Mouse (Mus musculus): ENCODE data around the gene Csrp3. TPM values are rescaled to one million over a fixed set of nuclear protein-coding genes. Genes with fewer than 3 reads are reported as not detected.

Gene Csrp3
- polyA plus RNA-seq, 1 experiment from 2014 or later, result 14.4 TPM

DNA sequence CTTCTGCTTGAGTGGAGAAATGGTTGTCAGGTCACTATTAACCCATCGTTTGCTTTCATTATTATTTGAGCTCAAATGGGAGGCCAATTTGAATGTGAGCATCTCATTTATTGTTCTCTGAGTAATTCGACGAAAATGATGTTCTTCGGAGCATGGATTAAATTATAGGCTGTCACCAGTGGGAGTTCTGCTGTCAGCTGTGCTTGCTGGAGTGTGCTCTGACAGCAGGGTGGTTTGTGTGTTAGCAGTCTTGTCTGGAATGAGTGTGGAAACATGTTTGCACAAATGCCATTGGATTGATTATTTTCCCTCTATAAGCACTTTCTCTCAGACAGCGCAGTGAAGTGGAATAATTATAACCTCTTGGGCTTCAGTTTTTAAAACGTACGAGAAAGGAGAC, 44.5 kb downstream of the Csrp3 start:
- 85% methylated on average over 7 of the region's 7 CpGs for WGBS
- DNase-seq (ENCODE audit: low spot score), result no peak

DNA sequence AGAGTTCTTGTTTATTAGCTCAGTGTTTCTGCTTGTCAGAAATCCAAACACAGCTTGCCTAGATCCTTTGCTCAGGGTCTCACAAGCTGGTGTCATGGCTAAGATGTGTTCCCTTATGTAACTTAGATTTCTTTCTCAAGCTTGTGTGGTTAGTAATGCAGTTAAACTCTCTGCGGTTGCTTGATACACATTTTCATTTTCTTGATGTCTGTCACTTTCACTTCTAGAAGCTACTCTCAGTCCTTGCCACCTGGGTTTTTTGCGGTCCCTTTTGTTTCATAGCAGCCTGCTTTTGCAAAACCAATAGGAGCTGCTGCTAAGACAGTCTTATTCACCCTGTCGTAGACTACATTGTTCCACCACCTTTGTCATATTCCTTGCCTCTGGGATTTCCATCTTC, 52.7 kb downstream of the Csrp3 start:
- WGBS, result 85% methylated on average over 3 of the region's 3 CpGs
- no peak for DNase-seq (ENCODE audit: low spot score)
- ATAC-seq (replicated peaks; ENCODE audit: low FRiP score), result no peak
- no peaks in the 10 kb centered on the region for H3K27me3 ChIP-seq (replicated peaks; ENCODE audit: control insufficient read depth, insufficient read depth, low read length)
- H3K9ac ChIP-seq (ENCODE audit: low read depth, low read length), result no peak overlapping the region
- H3K4me3 ChIP-seq (ENCODE audit: low read depth, low read length), result no peak overlapping the region
- peaks cover 7% of the 10 kb centered on the region for H3K4me1 ChIP-seq (replicated peaks; ENCODE audit: control insufficient read depth, insufficient read depth, low read length)
- H3K9me3 ChIP-seq (ENCODE audit: control insufficient read depth, low read length), result no peaks in the 10 kb centered on the region
- H3K36me3 ChIP-seq (ENCODE audit: control insufficient read depth, insufficient read depth, low read length), result peaks cover 2% of the 10 kb centered on the region; the same call in 1 of the 2 replicates
- H3K27ac ChIP-seq (ENCODE audit: low read depth, low read length), result no peak overlapping the region
- H3K4me2 ChIP-seq, result no peak overlapping the region

More for the DNA sequence above, 44.5 kb downstream of the Csrp3 start:
- Histone ChIP-seq H3K36me3 (ENCODE audit: control insufficient read depth, insufficient read depth, low read length) (peaks cover 17% of the 10 kb centered on the region), H3K27ac (ENCODE audit: low read depth, low read length) (no peak overlapping the region), H3K27me3 (replicated peaks; ENCODE audit: control insufficient read depth, insufficient read depth, low read length) (no peaks in the 10 kb centered on the region), H3K4me2 (no peak overlapping the region), H3K9ac (ENCODE audit: low read depth, low read length) (no peak overlapping the region), H3K9me3 (ENCODE audit: control insufficient read depth, low read length) (no peaks in the 10 kb centered on the region), H3K4me1 (replicated peaks; ENCODE audit: control insufficient read depth, insufficient read depth, low read length) (no peaks in the 10 kb centered on the region), H3K4me3 (ENCODE audit: low read depth, low read length) (no peak overlapping the region)
- no peak for ATAC-seq (replicated peaks; ENCODE audit: low FRiP score)

DNA sequence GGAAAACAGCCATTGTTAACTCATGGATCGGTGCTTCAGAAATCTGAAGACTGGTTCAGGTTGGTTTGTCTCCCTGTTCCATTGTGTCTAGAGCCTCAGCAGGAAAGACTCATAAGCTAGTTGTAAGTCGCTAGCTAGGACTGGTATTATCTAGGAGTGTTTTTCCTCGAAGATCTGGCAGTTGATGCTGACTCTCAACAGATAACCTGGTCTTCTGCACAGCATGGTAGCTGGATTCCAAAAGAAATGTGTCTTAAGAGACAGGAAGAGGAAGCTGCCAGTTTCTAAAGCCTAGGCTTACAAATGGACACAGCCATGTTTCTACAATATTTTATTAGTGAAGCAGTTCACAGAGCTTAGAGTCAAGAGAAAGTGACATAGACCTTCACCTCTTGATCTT, 56.4 kb downstream of the Csrp3 start:
- DNase-seq (ENCODE audit: low spot score) (no peak), ATAC-seq (replicated peaks; ENCODE audit: low FRiP score) (no peak)
- Histone ChIP-seq H3K4me1 (replicated peaks; ENCODE audit: control insufficient read depth, insufficient read depth, low read length) (peaks cover 11% of the 10 kb centered on the region), H3K27me3 (replicated peaks; ENCODE audit: control insufficient read depth, insufficient read depth, low read length) (no peaks in the 10 kb centered on the region), H3K9me3 (ENCODE audit: control insufficient read depth, low read length) (no peaks in the 10 kb centered on the region), H3K27ac (ENCODE audit: low read depth, low read length) (no peak overlapping the region), H3K4me3 (ENCODE audit: low read depth, low read length) (no peak overlapping the region), H3K4me2 (no peak overlapping the region), H3K9ac (ENCODE audit: low read depth, low read length) (no peak overlapping the region), H3K36me3 (ENCODE audit: control insufficient read depth, insufficient read depth, low read length) (peaks cover 2% of the 10 kb centered on the region; the same call in 1 of the 2 replicates)
- WGBS, result 57% methylated on average over 3 of the region's 3 CpGs

DNA sequence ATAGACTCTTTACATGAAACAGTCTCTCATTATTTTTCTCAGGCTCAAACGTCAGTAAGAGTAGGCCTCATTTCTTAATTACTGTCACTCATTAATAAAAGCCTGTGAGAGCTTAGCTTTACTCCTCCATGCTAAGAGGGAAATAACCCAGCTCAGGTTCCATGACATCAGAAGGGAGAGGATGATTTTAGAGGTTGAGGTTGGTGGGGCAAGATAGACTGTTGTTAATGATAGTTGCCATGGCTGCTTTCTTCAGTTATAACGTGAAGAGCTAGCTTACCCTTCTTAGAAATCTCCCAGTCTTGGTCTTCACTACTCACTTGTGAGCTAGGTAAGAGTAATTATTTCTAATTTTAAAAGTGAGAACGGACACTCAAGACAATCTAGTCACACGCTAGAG, 57.7 kb downstream of the Csrp3 start:
- peaks cover 11% of the 10 kb centered on the region for H3K4me1 ChIP-seq (replicated peaks; ENCODE audit: control insufficient read depth, insufficient read depth, low read length)
- DNase-seq (ENCODE audit: low spot score) (no peak), ATAC-seq (replicated peaks; ENCODE audit: low FRiP score) (no peak)
- 65% methylated on average over 4 of the region's 4 CpGs for WGBS
- peak overlapping the region; percentile 74; the same call in 1 of the 2 replicates for H3K4me3 ChIP-seq (ENCODE audit: low read depth, low read length)
- no peaks in the 10 kb centered on the region for H3K36me3 ChIP-seq (ENCODE audit: control insufficient read depth, insufficient read depth, low read length)
- no peak overlapping the region for H3K27ac ChIP-seq (ENCODE audit: low read depth, low read length)
- H3K9ac ChIP-seq (ENCODE audit: low read depth, low read length), result no peak overlapping the region
- H3K27me3 ChIP-seq (replicated peaks; ENCODE audit: control insufficient read depth, insufficient read depth, low read length), result no peaks in the 10 kb centered on the region
- peak overlapping the region; percentile 66 for H3K4me2 ChIP-seq
- H3K9me3 ChIP-seq (ENCODE audit: control insufficient read depth, low read length), result no peaks in the 10 kb centered on the region

DNA sequence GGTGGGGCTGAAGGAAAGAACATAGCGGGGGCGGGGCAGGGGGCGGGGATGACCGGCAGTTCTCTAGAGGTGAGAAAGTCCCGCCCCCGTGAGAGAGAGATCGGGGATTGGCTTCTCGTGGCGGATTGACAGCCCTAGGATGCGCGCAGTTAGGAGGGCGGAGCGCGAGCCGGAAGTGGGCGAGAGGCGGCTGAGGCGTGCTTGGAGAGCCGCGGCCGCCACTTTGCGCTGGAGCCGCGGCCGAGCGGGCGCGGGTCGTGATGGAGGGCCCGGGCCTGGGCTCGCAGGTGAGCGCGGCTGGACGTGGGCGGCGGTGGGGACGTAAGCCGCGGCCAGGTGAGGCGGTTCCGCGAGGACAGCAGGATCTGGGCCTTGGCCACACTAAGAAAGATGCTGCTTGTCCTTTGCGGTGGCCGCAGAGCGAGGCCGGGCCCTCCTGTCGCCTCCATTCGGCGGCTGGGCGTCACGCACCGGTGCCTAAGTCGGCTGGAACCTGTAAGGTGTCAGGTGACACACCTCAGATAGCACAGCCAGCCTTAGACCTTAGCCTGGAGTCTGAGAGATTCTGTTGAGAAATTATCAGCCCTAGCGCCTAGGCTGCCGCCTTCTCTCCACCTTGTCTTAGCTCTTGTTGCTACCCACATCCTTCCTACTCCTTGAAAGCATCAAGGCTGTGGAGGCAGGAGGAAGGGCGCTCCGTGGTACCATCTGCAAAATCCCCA, 58.8 kb downstream of the Csrp3 start, which contains the start of gene Zdhhc13:
Gene Zdhhc13, plus strand, starts transcription at position 153 of the 722 bp plus-strand sequence.
- no peaks in the 10 kb centered on the region for H3K36me3 ChIP-seq (ENCODE audit: control insufficient read depth, insufficient read depth, low read length)
- WGBS, result under 1% methylated on average over 57 of the region's 57 CpGs
- H3K9ac ChIP-seq (ENCODE audit: low read depth, low read length), result peak within 1 kb of the TSS; percentile 83
- H3K27ac ChIP-seq (ENCODE audit: low read depth, low read length), result 0 out of 2 replicates have a peak within 1 kb of the TSS, but pooled peaks have one; percentile 6
- H3K4me3 ChIP-seq (ENCODE audit: low read depth, low read length), result peak within 1 kb of the TSS; percentile 74
- peak; percentile 88 for DNase-seq (ENCODE audit: low spot score)
- peaks cover 11% of the 10 kb centered on the region for H3K4me1 ChIP-seq (replicated peaks; ENCODE audit: control insufficient read depth, insufficient read depth, low read length)
- no peaks in the 10 kb centered on the region for H3K9me3 ChIP-seq (ENCODE audit: control insufficient read depth, low read length)
- H3K27me3 ChIP-seq (replicated peaks; ENCODE audit: control insufficient read depth, insufficient read depth, low read length), result no peaks in the 10 kb centered on the region
- peak; percentile 99 for ATAC-seq (replicated peaks; ENCODE audit: low FRiP score)
- peak within 1 kb of the TSS; percentile 66 for H3K4me2 ChIP-seq

DNA sequence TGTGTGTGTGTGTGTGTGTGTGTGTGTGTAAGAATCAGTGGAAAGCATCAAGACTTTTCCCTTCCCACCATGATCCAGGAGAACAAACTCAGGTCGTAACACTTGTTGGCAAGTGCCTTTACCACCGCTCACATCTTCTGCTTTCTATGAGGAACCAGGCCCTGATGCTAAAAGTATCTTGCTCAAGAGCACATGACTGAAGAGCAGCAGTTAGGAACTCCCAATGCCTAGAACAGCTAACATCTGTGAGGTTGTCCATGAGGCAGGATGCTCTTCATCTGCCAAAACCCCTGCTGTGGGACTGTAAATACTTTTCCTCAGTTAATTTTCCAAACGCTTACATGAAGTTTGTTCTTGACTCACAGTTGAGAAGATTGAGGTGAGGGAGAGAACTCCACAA, 59.5 kb downstream of the Csrp3 start:
- Histone ChIP-seq H3K9me3 (ENCODE audit: control insufficient read depth, low read length) (no peaks in the 10 kb centered on the region), H3K9ac (ENCODE audit: low read depth, low read length) (no peak overlapping the region), H3K27me3 (replicated peaks; ENCODE audit: control insufficient read depth, insufficient read depth, low read length) (no peaks in the 10 kb centered on the region), H3K27ac (ENCODE audit: low read depth, low read length) (no peak overlapping the region), H3K4me2 (peak overlapping the region; percentile 66), H3K4me1 (replicated peaks; ENCODE audit: control insufficient read depth, insufficient read depth, low read length) (peaks cover 11% of the 10 kb centered on the region), H3K4me3 (ENCODE audit: low read depth, low read length) (peak overlapping the region; percentile 74), H3K36me3 (ENCODE audit: control insufficient read depth, insufficient read depth, low read length) (no peaks in the 10 kb centered on the region)
- ATAC-seq (replicated peaks; ENCODE audit: low FRiP score), result no peak
- 68% methylated on average over 3 of the region's 3 CpGs for WGBS
- no peak for DNase-seq (ENCODE audit: low spot score)

DNA sequence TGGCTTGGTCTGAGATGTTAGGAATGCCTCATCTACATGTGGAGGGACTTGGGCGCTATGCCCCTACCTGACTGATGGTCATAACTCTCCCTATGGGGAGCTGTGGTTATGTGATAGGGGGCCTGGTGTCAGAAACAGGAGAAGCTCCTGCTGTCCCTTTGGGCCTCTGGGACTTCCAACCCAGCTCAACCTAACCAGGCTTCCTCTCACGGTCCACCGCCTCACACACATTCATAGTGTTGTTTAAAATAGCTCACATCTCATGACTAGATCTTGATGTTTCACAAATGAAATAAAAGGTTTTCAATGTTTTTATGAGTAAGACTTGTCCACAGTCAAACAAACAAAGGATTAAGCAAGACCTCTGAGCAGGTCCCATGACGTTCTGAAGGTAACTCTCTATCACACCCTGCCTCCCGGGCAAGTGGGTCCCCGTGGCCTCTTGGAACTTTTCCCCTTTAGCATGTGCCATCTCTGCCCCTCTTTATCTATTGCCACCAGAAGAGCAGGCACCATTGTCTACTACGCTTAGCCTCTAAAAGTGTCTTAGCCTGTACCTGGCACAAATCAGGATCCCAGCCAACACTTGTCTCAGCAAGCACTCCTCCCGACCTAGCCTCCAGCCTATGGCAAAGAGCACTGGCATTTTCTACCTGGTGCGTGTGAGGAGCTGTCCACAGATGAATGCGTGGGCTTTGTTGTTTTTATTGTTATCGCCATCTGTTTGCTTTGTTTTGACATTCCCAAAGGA, 62.9 kb downstream of the Csrp3 start:
- Histone ChIP-seq H3K27ac (ENCODE audit: low read depth, low read length) (no peak overlapping the region), H3K4me1 (replicated peaks; ENCODE audit: control insufficient read depth, insufficient read depth, low read length) (peaks cover 2% of the 10 kb centered on the region; the same call in 1 of the 2 replicates), H3K9ac (ENCODE audit: low read depth, low read length) (no peak overlapping the region), H3K4me2 (no peak overlapping the region), H3K27me3 (replicated peaks; ENCODE audit: control insufficient read depth, insufficient read depth, low read length) (no peaks in the 10 kb centered on the region), H3K36me3 (ENCODE audit: control insufficient read depth, insufficient read depth, low read length) (no peaks in the 10 kb centered on the region), H3K4me3 (ENCODE audit: low read depth, low read length) (no peak overlapping the region), H3K9me3 (ENCODE audit: control insufficient read depth, low read length) (no peaks in the 10 kb centered on the region)
- WGBS, result 71% methylated on average over 11 of the region's 11 CpGs
- no peak for DNase-seq (ENCODE audit: low spot score)
- ATAC-seq (replicated peaks; ENCODE audit: low FRiP score), result no peak

DNA sequence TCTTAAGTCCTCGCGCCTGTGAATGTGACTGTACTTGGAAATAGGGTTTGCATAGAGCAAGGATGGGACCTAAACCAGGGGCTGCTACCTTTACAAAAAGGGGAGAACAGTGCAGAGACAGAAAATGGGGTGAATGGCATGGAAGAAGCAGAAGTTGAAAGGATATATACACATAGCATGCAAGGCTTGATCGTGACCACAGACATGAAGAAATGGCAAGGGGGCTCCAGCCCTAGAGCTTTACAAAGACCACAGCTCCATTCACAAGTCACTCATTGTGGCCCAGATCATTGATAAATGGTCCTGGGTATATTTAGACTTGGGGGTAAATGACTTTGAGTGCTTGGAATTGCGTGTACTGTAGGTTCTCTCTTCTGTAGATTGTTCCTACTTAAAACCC, 65.4 kb downstream of the Csrp3 start:
- no peak for DNase-seq (ENCODE audit: low spot score)
- H3K4me3 ChIP-seq (ENCODE audit: low read depth, low read length), result no peak overlapping the region
- WGBS, result 76% methylated on average over 4 of the region's 4 CpGs
- no peak for ATAC-seq (replicated peaks; ENCODE audit: low FRiP score)
- H3K9ac ChIP-seq (ENCODE audit: low read depth, low read length), result no peak overlapping the region
- H3K4me1 ChIP-seq (replicated peaks; ENCODE audit: control insufficient read depth, insufficient read depth, low read length), result no peaks in the 10 kb centered on the region
- no peak overlapping the region for H3K4me2 ChIP-seq
- H3K9me3 ChIP-seq (ENCODE audit: control insufficient read depth, low read length), result no peaks in the 10 kb centered on the region
- no peaks in the 10 kb centered on the region for H3K36me3 ChIP-seq (ENCODE audit: control insufficient read depth, insufficient read depth, low read length)
- no peak overlapping the region for H3K27ac ChIP-seq (ENCODE audit: low read depth, low read length)
- H3K27me3 ChIP-seq (replicated peaks; ENCODE audit: control insufficient read depth, insufficient read depth, low read length), result no peaks in the 10 kb centered on the region
